Mouse (Mus musculus): Measurements from ENCODE around the gene Pemt.

DNA sequence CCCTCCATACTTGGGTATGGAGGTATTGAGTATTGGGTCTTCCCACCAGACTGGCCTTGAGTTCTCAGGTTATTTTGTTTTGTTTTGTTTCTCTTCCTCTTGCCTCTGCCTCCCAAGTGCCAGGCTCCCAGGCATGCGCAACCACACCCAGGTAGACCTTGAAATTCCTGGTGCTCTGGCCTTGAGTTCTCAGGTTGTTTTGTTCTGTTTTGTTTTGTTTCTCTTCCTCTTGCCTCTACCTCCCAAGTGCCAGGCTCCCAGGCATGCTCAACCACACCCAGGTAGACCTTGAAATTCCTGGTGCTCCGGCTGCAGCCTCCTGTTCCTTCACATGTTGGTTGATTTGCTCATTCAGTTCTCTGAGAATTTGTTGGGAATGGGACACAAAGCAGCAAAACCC, 13.7 kb upstream of the Pemt start:
- no peak for TF ChIP-seq POLR2A (IDR thresholded peaks at IDR 0.05; ENCODE audit: borderline replicate concordance, control insufficient read depth, low read depth, low read length)
- TF ChIP-seq CTCF (IDR thresholded peaks at IDR 0.05; ENCODE audit: control insufficient read depth, insufficient read depth, low read length) = no peak

Data from bone marrow, adult 2 months (tissue).